Mouse (Mus musculus): ENCODE measurements around the gene Zfp202.
"Not testable (repeated sequence)": the region's sequence is repeated elsewhere in the genome, so short reads cannot be mapped to it uniquely, and the experiment has no call there.

The Zfp202 gene

DNA sequence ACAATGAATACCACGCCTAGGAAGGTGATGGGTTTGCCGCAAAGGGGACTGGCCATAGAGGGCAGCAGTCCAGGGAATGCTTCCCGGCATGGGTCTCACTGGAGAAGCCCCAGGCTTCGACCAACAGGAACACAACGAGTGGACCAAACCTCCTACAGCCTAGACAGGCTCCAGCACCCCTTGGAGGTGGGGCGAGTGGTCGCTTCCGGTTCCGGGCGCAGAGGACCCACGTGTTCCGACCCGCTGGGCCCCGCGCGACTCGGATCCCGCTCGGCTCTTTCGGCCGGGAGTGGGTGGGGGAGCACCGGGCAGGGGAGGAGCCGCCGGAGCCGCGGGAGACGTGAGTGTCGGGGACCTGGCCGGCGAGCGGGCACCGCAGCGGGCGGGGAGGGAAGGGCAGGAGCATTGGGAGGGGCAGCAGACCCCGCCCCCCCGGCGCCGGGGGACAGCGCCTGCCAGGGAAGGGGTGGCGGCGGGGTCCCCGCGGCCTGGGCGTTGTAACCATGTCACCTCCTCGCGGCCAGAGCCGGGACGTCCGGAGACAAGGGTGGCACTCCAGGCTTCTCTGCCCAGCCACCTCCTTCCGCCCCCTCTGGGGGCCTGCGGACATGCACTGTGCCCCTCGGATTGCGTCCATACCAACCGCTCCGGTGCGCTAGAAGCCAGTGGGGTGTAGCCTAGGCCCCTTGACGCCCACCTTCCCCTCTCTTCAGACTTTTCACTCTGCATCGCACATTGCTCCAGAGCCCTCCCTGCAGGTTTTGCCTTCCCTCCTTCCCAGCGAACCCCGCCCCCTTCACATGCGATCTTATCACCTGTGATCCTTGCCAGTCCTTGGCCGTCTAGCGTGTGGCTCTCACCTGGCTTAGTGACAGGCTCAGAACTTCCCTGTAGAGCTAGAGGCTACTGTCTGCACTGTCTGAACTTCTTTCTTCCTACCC lies at the start of gene Zfp202:
Gene Zfp202 (plus strand): TSS at position 219 of the 941 bp plus-strand sequence.
- DNase-seq (ENCODE audit: low read depth, low spot score) = no peak

DNA sequence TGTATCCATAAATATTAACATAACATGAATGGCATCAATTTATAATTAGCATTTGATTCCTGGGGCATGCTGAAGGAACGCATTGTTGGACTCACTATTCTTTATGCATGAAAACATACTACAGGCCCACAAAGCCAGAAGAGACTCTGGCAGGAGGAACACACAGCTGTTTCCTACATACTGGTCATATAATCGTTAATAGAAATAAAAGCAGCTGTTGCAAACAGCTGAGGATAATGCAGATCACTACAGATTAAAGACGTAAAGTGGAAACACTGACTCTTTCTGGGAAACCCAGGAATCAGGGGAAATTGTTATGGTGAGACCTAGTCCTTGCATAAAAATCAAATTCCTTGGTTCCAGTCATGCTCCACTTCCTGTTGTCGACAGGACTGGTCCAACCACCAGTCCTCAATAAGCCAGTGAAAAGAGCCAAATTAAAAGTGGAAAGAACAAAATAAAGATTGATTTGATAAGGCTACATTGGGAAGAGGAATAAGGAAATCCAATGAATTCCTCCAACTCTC lies 36.9 kb upstream of the Zfp202 start:
- DNase-seq (ENCODE audit: low read depth, low spot score) = no peak

DNA sequence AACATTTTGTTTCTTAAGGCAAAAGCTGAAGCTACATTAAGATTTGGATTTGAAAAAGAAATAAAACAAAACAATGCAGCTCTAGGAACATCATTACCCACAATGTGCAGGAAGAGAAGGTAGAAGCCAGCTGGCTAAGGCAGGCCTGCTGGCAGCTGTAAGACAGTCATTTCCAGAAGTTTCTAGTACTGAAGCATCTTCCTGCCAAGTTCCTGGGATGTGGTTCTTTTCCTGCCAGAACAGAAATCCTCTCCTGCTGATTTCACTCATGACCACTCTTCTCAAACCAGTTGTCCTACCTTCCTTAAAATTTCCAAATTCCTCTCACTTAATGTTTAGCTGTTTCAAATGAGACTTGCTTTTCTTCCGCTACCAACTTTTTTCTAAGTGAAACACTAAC lies 25.7 kb upstream of the Zfp202 start:
- DNase-seq (ENCODE audit: low read depth, low spot score) = no peak

DNA sequence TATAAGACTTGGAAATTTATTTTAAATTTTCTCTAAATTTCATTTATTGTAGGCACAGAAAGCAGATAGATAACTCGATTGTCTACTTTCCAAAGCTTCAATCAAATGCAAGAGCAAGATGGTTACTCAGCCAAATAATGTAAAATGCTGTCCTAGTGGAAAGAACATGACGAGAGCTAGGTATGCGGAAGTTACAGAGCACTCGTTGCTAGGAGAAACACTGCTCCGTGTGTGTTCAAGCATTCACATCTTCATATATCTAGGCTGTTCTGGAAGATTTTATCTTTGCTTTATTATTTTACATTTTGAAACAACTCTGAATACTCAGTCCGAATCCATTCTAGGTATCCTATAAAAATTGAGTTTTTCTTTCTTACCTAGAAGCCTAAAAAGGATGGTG lies 15.1 kb upstream of the Zfp202 start:
- no peak for DNase-seq (ENCODE audit: low read depth, low spot score)

DNA sequence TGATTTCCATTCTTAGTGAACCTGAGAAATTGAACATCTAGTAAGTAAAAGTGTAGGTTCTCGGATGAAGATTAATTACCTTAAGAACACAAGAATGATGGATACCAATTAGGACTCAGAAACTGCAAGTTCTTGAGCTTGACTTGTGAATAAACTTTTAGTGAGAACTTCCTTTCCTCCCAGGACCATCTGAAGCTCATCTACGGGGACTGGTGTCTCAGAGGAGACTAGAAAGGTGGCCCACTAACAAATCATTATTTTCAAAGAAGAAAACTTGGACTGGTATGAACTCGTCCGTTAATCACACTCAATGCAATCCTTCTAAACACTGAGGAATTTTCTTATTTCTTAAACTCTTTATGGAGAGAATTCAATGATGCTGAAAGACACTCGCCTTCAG lies 11.5 kb upstream of the Zfp202 start, which contains the start of gene Olfr986:
Gene Olfr986 (plus strand): TSS at position 301 of the 400 bp plus-strand sequence.
- no peak for DNase-seq (ENCODE audit: low read depth, low spot score)

DNA sequence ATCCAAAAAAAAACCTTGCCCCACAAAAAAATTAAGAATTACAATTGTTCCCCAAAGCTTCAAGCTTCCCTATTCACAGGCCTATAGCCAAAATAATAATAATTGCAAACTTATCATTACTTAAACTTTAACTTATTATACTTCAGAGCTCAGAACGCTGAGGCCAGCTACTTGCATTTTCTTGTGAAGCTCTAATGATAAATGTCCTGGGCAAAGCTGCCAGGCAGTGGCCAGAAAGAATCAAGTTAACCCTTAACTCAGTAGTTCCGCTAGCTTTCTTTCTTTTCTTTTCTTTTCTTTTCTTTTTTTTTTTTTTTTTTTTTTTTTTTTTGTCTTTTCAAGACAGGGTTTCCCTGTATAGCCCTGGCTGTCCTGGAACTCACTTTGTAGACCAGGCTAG lies 7.0 kb upstream of the Zfp202 start:
- DNase-seq (ENCODE audit: low read depth, low spot score) = not testable (repeated sequence)

DNA sequence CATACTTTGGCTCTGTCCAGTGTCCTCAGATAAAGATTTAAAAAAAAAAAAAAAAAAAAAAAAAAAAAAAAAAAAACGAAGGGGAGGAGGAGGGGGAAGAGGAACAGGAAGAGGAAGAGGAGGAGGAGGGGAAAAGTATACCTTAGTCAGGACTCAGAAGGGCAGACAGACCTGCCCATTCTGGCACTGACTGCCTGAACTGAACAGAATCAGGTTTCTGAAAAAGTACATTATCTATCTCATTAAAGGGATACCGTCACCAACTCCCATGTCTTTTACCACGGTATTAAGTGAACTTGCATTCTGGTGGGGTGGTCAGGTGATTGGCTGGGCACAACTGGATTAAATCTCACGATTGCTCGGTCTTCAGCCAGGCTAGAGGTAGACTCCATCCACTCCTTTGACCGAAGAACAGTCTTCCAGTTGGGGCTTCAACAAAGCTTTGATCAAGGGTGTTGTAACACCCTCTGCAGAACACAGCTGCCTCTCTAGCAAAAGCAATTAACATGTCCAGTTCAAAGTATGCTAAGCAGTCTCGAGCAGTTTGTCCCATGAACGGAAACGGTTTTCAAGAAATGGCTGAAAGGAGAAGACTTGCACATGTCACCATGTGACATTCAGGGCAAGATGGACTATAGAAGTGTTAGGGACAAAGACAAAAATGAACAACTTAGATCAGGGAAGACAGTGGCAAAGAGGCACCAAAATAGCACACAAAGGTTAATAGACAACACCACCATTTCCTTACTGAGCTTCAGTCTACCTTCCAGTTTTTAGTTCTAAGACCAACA lies 835 bp upstream of the Zfp202 start:
- DNase-seq (ENCODE audit: low read depth, low spot score) = no peak

DNA sequence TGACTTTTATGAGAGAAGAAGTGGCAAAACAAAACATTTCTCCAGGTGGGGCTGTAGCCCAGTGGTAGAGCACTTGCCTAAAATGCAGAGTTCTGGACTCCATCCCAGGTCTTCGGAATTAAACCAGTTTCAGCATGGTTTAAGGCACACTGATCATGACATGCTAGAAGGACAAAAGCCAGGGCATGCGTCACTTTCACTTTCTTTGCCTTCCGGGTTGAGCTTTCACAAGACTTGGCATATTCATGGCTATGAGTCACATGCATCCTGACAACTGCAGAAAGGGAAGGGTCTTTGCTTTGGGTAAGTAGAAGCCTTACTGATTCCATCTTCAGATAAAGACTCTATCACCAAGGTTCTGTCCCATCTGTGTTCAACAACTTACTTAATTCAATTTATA lies 3.9 kb downstream of the Zfp202 start:
- DNase-seq (ENCODE audit: low read depth, low spot score) = no peak

DNA sequence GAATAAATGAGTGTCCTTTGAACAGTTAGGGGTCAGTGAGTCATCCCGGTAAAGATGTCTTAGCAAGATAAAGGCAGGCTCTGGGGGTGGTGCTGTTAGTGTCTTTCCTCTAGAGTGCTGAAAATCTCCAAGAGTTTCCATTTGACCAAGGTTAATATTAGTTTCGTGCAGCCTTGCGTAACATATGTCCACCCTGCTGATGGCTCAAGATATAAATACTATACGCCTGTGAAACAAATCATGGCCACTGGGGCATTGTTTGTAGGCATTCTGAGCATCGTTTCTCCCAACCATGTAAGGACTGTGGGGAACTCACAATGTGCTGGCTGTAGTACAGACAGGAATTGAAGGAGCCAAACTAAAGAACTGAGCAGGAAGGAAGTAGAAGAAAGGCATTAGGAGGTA lies 14.4 kb downstream of the Zfp202 start:
- no peak for DNase-seq (ENCODE audit: low read depth, low spot score)

DNA sequence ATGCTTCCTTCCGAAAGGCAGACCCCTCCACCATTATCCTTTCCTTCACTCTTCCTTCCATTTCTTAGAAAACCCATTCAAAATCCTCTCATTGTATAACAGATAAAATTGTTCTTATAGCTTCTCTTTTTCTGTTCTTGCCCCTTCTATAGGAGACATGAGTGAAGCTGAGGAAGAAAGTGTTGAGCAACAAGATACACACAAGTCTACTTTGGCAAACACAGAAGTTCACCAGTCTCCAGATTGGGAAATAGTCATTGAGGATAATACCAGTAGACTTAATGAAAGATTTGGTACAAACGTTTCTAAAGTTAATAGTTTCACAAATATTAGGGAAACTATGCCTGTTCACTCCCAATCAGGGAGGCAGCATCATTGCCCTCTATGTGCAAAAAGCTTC lies 18.6 kb downstream of the Zfp202 start:
- DNase-seq (ENCODE audit: low read depth, low spot score) = no peak

DNA sequence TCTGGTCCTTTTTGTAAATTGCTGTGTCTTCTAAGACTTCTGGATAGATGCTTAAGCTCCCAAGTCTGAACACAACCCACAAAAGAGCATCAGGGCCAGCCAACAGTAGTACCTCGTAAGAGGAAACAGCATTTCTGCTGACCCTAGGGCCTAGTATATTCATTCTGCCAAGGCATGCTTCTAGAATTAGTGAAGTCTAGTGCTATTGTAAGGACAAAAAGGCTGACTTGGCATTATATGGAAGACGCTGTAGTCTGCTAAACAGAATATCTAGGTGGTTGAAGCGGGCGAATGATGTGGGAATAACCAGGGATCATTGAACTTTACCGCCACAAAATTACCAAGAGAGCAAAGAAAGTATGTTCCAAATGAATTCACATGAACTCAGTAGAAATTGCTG lies 21.9 kb downstream of the Zfp202 start:
- no peak for DNase-seq (ENCODE audit: low read depth, low spot score)

DNA sequence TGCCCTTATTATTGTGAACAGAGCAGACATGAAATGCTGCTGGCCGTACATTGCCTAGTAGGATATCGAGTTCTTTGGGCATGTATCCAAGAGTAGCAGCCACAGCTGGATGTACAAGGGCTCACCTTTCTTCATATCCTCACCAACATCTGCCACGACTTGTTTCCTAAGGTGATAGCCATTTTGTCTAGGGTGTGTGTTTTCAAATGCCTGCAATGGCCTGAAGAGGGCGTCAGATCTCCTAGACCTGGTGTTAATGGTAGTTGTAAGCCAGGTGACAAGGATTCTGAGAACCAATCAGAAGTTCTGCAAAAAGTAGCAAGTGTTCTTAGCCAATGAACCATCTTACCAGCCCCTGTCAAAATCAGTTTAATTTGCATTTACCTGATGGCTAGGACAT lies 24.5 kb downstream of the Zfp202 start:
- no peak for DNase-seq (ENCODE audit: low read depth, low spot score)

DNA sequence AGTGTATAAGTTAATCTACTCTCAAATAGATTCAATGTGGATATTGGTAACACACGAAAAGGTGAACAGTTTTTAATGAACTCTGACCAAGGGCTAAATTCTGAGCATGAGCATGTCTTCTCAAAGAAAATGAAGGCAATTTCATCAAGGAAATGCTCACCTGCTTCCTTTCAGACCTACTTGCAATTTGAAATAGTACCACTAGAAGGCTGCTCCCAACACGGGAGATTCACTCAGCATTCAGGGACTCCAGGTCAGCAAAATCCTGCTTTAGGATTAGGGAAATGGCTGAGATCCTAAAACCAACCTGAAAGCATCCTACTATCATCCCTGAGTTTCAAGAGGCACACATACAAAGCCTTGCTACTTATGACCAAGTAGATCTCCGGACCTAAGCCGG lies 32.2 kb downstream of the Zfp202 start:
- DNase-seq (ENCODE audit: low read depth, low spot score) = no peak

DNA sequence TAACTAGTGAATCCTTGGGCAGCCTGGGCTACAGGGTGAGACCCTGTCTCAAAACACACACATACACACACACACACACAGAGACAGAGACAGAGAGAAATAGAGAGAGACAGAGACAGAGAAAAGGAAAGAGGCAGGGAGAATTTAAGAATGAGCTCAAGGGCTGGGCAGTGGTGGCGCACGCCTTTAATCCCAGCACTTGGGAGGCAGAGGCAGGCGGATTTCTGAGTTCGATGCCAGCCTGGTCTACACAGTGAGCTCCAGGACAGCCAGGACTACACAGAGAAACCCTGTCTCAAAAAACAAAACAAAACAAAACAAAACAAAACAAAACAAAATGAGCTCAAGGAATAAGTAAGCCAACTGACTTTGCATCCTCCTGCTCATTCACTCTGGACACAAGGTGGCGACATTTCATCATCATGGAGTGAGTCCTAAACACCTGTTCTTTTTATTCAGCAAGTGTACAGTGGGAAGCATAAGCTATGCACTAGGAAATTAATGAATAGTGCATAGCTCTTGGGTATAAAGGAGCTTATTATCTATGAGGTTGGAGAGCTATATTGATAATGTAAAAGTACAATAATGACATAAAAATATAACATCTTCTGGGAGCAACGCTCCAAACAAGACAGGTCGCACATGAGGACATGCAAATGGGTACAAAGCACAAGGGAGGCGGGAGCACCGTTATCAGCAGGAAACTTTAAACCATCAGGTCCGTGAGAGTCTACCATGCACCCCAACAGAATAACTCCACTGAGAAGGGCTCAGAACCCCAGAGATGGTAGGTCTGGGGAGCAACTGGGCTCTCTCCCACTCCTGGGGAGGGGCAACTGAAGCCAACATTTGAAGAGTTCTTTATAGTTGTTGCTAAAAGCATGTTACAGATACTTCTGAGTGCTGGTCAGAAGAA lies 36.0 kb downstream of the Zfp202 start:
- no peak for DNase-seq (ENCODE audit: low read depth, low spot score)

DNA sequence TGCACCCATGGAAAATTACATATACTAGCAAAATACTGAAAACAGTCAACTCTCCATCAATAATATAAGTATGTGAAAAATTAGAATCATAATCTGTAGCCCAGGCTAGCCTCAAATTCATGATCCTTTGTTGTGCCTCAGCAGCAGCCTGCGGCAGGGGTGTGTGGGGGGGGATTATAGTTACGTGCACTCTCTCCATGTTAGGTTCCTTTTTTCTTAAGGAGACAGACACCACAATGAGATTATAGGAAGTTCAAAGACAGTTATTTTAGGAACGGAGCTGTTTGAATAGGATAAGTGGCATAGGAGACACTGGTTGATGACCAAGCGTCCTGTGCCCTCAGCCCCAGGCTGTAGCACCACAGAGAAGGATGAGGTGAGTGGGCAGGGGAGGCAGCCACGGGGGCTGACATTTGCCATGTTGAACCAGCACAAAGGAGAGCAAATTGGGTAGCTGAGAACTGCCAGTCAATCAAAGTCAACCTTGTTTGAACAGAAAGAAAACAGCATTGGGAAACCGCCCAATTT lies 36.8 kb downstream of the Zfp202 start:
- no peak for DNase-seq (ENCODE audit: low read depth, low spot score)

DNA sequence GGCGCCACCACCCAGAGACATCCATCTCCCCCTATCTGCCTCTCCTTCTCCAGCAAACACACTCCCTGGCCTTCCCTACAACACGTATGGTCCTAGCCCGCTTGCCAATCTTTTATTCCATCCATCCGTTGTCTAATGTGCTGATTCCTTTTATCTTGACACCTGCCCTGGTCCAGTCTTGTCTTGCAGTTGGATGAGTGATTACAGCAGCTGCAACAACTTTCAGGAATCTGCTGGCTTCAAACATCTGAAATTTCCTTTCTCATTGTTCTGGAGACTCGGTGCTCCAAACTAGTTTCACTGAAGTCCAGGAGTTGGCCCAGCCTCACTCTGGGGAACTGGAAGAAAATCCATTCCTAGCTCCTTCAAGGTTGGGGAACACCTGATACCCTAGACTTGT lies 37.4 kb downstream of the Zfp202 start:
- no peak for DNase-seq (ENCODE audit: low read depth, low spot score)

DNA sequence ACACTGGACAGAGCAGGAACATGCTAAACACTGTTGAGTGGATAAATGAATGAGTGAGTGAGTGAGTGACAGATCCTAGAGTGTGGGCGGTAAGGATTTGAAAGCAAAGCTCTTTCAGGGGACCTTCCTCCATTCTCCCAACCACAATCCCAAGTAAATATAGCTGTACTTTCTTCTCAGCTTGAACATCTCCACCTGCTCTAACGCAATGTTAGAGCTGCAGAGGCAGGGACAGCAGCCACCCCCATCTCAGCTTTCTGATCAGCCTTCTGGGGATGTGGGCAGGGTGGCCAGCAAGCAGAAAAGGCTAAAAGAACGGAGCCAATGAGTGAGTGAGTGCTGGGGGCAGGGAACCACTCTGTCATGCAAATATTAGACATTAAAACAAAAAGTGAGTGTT lies 38.9 kb downstream of the Zfp202 start:
- DNase-seq (ENCODE audit: low read depth, low spot score) = no peak

DNA sequence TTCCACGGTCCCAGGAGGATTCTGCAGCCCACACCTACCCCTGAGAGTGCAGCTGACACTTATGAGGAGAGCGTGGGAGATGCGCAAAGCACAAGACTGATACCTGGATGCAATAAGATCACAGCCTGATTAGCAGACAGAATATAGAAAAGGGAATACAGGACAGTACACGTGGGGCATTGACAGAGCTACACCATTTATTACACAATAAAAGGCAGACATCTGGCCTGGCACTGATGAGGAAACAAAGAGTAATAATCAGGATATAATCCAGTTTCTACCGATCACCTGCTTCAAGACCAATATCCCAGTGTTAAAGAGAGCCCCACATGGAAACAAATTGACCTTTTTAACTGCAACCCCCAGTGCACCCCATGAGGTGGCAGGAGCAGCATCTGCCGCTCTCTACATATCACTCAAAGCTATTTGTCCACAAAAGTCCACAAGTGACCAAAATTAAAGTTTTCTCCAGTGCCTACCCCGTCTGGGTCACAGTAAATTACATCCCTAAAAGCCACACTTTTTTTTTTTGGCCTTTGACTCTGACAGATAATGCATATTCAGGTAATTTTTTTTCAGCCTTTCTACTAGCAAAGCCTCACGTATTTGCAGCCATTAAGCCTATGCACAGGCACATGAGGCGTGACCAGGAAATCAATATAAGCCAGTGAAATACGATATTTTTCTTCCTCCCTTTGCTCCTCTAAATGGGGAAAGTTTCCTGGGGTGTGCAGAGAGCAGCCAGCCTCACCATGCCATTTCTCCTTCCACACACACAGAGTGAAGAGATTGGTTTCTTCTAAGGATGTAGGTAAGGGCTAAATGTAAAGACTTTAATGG lies 42.3 kb downstream of the Zfp202 start:
- DNase-seq (ENCODE audit: low read depth, low spot score) = no peak

DNA sequence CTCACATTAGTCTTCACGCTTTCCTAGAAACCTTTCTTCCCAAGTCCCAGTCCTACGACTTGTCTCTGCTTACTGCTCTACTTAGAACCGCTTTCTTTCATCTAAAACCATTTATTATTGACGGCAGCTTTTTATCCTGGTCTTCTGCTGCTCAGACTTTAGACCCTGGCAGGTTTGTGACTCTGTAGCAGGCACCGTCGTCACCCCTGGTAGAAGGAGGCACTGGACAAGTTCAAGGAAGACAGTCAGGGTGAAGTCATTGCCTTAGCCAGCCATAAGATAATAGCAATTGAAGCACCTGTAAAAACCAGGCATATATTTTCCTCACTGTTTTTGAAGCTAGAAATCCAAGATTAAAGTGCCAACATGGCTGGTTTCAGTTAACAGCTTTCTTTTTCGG lies 43.1 kb downstream of the Zfp202 start:
- no peak for DNase-seq (ENCODE audit: low read depth, low spot score)

DNA sequence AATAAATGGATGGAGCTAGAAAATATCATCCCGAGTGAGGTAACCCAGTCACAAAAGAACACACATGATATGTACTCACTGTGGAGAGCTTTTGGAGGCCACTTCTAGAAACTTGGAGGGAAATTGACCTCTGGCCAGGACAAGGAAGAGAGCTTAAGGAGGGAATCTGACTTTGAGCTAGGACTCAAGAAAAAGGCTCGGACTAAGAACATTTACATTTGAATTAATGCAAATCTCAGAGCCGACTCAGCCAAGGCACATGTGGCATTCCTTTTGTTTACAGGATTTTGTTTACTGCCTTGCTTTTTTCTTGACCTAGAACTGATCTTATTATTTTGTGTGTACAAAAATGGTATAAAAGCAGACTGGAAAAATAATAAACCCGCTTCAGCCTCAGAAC lies 47.6 kb downstream of the Zfp202 start:
- DNase-seq (ENCODE audit: low read depth, low spot score) = no peak
